Mouse (Mus musculus) megakaryocyte, embryonic 14.5 days (primary cell): ENCODE results near the gene Pde9a.

Experiments used
- FLI1 ChIP-seq: IDR thresholded peaks from 2 replicates; pipeline ENCODE4 v1.6.1; 2012; ENCODE audit warnings: low read length, inconsistent platforms, mixed read lengths
- GATA1 ChIP-seq: IDR thresholded peaks from 3 replicates; pipeline ENCODE4 v1.6.1; 2012; ENCODE audit warnings: mixed read lengths, low read length, inconsistent platforms, borderline replicate concordance

GRCm38 (mm10) chr17:31435934-31436813 lies 50.2 kb downstream of the Pde9a start:
- TF ChIP-seq FLI1 (no peak), GATA1 (no peak)
